Mouse (Mus musculus) spleen, postnatal 10 days (tissue): ENCODE results near the gene Ap2a1.
"Not testable (repeated sequence)": the region's sequence is repeated elsewhere in the genome, so short reads cannot be mapped to it uniquely, and the experiment has no call there.

Experiments
- DNase-seq, 2 experiments: peaks; one replicate each; pipeline ENCODE4 v3.0.0; 2021 to 2022; ENCODE audit warnings: low spot score in 2 of 2

Gene Ap2a1

GRCm38 (mm10) chr7:44895206-44895592 lies 34.1 kb downstream of the Ap2a1 start:
- no peak for DNase-seq

DNA sequence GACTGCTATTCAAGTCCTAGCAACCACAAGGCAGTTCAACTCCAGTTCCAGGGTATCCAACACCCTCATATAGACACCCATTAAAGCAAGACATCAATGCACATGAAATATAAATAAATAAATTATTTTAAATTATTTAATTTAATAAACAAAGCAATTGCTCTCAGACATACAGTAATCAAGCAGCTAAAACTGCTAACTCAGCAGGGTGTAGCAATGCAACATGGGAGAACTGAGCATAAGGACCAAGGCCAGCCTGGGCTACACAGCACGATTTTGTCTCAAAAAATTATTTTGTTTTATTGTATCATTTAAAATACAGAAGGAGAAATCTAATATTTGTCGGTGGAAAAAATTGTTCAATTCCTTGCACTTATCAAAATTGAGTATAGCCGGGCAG lies 35.1 kb downstream of the Ap2a1 start:
- DNase-seq: no peak

DNA sequence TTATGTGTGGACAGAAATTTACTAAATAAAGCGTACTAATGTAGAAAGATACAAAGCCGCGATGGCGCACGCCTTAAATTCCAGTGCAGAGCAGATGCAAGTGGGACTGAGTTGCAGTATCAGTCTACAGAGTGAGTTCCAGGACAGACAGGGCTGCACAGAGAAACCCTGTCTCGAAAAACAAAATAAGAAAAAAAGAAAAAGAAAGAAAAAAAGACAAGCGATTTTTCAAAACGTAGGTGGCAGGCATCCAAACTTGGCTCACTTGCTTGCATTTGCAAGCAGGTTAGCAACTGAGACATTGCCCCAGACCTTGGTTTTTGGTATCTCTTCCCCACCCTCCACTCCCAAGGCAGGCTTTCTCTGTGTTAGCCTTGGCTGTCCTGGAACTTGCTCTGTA lies 36.1 kb downstream of the Ap2a1 start:
- no peak for DNase-seq

GRCm38 (mm10) chr7:44892276-44892921 lies 36.9 kb downstream of the Ap2a1 start, which contains the start of gene Med25:
Gene Med25 (minus strand): TSS chr7:44892712.
- peak; percentile 86 to 91 for DNase-seq

GRCm38 (mm10) chr7:44891611-44892010 lies 37.7 kb downstream of the Ap2a1 start:
- peak in 1 of 2 experiments; percentile 25 for DNase-seq

- no peak for DNase-seq
Measured at GRCm38 (mm10) chr7:44890737-44891136, 38.6 kb downstream of the Ap2a1 start.

DNA sequence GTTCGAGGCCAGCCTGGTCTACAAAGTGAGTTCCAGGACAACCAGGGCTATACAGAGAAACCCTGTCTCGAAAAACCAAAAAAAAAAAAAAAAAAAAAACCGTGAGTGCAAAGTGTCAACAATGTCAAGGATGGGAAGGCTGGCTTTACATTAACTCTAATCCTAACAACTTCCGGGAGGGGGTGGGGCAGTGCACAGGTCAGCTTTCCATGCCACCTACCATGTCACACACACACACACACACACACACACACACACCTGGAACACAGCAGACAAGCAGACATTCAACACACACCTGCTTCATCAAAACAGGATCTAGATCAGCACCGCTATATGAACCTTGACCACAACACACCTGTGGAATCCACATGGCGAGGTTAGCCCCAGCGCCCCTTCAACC lies 39.1 kb downstream of the Ap2a1 start:
- no peak for DNase-seq

DNA sequence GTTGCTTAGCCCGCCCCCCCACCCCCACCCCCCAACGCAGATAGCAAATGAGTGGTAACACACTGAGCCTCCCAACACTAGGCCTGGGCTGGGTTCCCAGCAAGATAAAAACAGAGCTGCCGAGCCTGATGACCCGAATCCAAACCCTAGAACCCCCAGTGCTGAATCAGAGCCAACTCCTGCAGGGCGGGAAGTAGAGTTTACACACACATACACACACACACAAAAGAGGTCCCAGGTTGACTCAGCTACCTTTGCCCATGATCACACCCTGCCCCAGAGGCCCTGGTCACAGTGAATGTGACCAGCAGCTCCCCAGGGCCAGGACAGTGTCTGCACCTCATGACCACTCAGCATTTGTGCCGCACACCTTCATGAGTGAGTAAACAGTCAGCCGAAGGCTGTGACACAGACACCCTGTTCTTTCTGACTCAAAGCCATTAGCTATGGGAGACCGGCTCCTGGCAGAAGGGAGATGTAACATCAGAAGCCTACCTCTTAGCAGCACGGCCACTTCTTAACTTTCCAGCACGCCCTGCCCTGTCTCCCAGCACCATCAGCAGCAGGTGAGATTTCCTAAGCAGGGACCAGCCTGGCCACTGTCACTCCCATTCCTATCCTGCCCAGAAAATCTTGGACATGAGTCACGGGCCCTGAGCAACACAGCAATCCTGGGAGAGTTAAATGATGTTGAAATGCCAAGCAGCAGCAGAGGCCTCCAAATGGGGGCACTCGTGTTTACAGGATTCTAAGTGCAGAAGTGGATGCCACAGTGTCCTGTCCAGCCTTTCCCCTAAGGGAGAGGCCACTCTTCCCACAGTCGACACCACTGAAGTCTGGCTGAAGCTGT lies 40.8 kb downstream of the Ap2a1 start:
- DNase-seq: no peak

DNA sequence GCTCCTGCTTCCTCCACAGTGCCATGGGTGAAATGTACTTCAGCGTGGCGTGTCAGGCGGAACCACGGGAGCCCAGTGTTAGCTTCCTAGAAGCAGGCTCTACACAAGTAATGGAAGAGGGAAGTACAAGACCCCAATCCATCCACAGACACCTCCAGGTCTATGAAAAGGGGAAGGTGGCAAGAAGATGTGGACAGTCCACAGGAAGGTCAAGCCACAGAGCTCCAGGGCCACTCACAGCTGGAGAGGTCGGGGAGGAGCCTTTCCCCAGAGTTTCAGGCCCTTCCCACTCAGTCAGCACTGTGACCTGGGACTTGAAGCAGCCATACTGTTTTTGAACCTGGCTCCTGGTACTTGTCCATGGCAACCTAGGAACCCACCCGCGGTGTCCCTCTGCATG lies 42.3 kb downstream of the Ap2a1 start:
- DNase-seq: no peak

DNA sequence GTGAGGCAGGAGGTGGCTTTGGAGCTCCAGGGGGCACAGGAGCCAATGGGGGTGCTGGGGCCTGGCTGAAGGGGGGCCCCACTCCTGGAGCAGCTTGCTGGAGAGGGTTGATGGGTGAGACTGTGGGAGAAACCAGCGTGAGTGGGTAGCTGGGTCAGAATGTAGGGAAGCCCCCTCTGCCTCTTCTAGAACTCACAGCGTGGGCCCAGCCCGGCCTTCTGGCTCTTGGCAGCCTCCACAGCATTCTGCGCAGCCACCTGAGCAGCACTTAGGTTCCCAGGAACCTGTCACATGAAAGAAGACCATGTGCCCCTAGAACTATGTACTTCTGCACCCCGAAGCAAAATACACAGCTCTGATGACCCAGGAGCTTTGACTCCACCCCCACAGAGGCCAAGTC lies 44.7 kb downstream of the Ap2a1 start:
- no peak for DNase-seq

GRCm38 (mm10) chr7:44883036-44883435 lies 46.3 kb downstream of the Ap2a1 start:
- DNase-seq: no peak

DNA sequence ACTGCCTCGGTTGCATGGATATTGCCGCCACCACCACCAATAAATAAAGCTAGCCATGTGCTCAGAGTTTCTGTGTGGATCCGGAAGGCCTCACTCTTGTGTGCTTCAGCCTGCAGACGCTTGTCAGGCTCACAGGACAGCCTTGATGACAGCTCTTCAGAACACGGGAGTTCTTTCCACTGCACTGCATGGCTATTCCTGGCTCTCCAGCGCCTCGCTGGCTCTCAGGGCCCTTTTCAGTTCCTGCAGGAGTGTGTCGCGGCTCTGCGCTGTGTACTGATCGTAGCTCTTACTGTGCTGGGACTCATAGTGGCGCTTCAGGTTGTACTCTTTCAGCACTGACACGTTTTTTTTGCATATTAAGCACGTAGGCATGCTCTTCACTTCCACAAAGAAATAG lies 51.5 kb downstream of the Ap2a1 start:
- DNase-seq: no peak

DNA sequence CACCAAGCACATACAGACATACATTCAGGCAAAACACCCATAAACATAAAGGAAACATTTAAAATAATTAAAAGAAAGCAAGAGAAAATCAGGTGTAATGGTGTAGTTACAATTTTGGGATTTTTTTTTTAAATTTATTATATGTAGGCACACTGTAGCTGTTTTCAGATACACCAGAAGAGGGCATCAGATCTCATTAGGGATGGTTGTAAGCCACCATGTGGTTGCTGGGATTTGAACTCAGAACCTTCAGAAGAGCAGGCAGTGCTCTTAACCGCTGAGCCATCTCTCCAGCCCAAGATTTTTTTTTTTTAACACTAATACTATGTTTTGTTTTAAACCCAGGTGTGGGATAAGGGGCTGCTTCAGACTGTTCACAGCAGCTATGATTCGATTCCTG lies 57.5 kb downstream of the Ap2a1 start:
- DNase-seq: not testable (repeated sequence)

DNA sequence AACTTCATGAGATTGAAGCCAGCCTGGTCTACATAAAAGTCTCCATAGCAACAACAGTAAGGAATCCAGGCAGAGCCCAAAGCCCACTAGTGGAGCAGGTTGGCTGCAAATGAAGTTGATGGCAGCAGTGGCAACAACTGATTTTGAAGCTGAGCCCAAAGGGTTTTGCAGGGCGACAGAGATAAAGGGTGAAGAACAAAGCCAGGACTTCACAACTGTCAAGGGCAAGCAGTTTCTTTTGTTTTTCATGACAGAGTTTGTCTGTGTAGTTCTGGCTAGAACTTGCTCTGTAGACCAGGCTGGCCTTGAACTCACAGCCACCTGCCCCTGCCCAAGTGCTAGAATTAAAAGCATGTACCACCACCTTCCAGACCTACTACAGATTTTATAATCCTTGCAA lies 58.1 kb downstream of the Ap2a1 start:
- DNase-seq: no peak

GRCm38 (mm10) chr7:44870614-44871013 lies 58.7 kb downstream of the Ap2a1 start:
- DNase-seq: no peak

DNA sequence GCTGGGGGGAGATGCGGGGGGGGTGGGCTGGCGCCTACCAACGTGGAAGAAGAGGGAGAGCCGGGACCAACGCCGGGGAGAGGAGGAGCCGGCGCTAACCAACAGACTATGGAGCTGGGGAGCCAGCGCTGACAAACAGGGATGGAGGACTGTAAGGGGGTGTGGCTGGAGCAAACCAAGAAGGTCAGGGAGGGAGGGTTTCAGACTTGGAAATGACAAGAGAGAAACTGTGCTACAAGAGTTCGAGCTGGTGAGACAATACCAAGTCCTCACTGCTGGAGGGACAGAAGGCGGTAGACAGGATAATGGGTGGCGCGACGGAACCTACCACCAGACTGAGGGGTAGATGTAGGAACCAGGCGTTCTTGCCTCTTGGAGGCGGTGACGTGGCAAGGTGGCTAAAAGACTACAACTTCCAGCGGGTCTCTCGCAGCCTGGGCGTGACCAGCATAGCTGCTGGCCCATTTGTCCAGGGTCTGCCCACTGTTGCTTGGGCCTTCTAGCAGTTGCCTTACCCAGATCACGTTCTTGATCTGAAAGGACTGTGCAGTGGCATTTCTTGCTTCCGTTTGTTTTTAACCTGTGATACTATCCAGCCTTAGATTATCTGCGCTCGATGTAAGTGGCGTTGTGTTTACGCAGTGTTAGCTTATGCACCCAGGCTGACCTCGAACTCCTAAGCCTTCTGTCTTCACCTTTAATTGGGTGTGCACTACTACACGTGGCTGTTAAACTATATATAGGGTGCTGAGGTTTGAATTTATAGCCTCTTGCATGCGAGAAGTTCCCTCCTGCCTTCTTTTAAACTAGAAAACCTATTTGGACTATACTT lies 59.4 kb downstream of the Ap2a1 start, which contains the start of gene Ptov1:
Ptov1 (minus strand) TSS at position 92 of the 832 bp plus-strand sequence.
- peak; percentile 61 to 81 for DNase-seq

GRCm38 (mm10) chr7:44868919-44869696 lies 60.2 kb downstream of the Ap2a1 start:
- DNase-seq: peak; percentile 46 to 60

GRCm38 (mm10) chr7:44868465-44868864 lies 60.8 kb downstream of the Ap2a1 start:
- DNase-seq: no peak

- DNase-seq: no peak
Measured at GRCm38 (mm10) chr7:44867802-44868201, 61.5 kb downstream of the Ap2a1 start.

DNA sequence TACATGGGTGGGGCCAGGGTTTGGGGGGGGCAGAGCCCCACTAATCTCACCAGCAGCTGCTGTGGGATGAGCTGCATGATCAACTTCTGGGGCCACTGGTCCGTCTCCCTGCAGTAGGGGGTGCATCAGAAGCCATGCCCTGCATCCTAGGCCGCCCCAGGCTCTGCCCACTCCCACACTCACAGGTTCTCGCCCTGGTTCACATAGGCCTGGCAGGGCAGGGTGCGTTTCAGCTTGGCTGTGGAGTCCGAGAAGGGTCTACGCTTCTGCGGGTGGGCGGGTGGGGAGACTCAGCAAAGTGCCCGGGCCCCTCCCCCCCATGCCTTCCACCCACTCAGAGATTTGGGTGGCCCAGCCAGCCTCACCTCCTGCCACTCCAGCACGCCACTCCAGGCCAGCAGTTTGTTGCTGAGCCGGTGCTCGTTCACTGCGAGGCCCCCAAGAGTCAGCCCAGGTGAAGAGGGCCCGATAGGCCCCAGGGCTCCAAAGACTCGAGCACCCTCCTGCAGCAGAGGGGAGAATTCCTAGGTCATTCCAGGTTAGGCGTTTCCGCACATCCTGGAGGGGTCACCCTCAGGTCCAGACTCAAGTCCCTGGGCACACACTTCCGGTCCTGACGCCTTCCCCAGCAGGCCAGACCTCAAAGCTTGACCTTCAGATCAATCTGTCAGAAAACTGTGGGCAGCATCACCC lies 62.1 kb downstream of the Ap2a1 start:
- DNase-seq: no peak
